Mouse (Mus musculus) neural tube, embryonic 15.5 days (tissue): ENCODE data around the gene March4. TPM values are rescaled to one million over a fixed set of nuclear protein-coding genes. Genes with fewer than 3 reads are reported as not detected.

ENCODE experiments used
- ATAC-seq: fragments of 200-750 bp; cut with Nextera tagmentation; 2 replicates; pipeline ENCODE4 v1.8.0; 2017; ENCODE audit warnings: mild to moderate bottlenecking, moderate TSS enrichment, moderate library complexity; ENCODE audit not compliant: low FRiP score
- H3K27ac ChIP-seq: fragments of 300-500 bp; sonication (generic); replicated peaks from 2 replicates; pipeline ENCODE4 v1.5.1; 2015; ENCODE audit warnings: mild to moderate bottlenecking, inconsistent platforms
- H3K27me3 ChIP-seq: fragments of 300-500 bp; sonication (generic); replicated peaks from 2 replicates; pipeline ENCODE4 v1.6.1; 2015; ENCODE audit warnings: inconsistent platforms
- H3K36me3 ChIP-seq: fragments of 300-500 bp; sonication (generic); 2 replicates; pipeline ENCODE4 v1.6.1; 2015; ENCODE audit warnings: inconsistent platforms
- H3K4me1 ChIP-seq: fragments of 300-500 bp; sonication (generic); 2 replicates; pipeline ENCODE4 v1.6.1; 2015; ENCODE audit warnings: inconsistent platforms
- H3K4me2 ChIP-seq: fragments of 300-500 bp; sonication (generic); 2 replicates; pipeline ENCODE4 v1.6.1; 2015; ENCODE audit warnings: inconsistent platforms, mild to moderate bottlenecking, moderate library complexity
- H3K4me3 ChIP-seq: fragments of 300-500 bp; sonication (generic); replicated peaks from 2 replicates; pipeline ENCODE4 v1.5.1; 2015; ENCODE audit warnings: mild to moderate bottlenecking, inconsistent platforms
- H3K9ac ChIP-seq: fragments of 300-500 bp; sonication (generic); replicated peaks from 2 replicates; pipeline ENCODE4 v1.6.1; 2015; ENCODE audit warnings: mild to moderate bottlenecking, inconsistent platforms
- H3K9me3 ChIP-seq: fragments of 300-500 bp; sonication (generic); replicated peaks from 2 replicates; pipeline ENCODE4 v1.6.1; 2016; ENCODE audit warnings: inconsistent platforms
- WGBS: fragments of 180-500 bp; shearing (Covaris S2); methylation state at CpG from one replicate; pipeline ENCODE4 v1.1.7; 2015; ENCODE audit warnings: mixed read lengths; 5-methylcytosine and 5-hydroxymethylcytosine counted together
- polyA plus RNA-seq: library from polyadenylated mRNA; unstranded; fragments of >200 nt; fragmentation: Nextera tagmentation; extraction: Ambion mirVana; gene quantifications from 2 replicates; pipeline ENCODE4 v1.2.1, GENCODE M21; 2015

March4 gene
- polyA plus RNA-seq, 1 experiment from 2014 or later, result 9.6 TPM

GRCm38 (mm10) chr1:72436967-72437366 is 99.8 kb downstream of the March4 start:
- no peak for ATAC-seq
- H3K4me1 ChIP-seq, result 0 out of 2 replicates have a peak, but pooled peaks cover 9% of the 10 kb centered on the region

GRCm38 (mm10) chr1:72434510-72434909 is 102.2 kb downstream of the March4 start:
- ATAC-seq, result no peak
- no peak overlapping the region for H3K4me2 ChIP-seq
- H3K36me3 ChIP-seq, result no peaks in the 10 kb centered on the region
- no peaks in the 10 kb centered on the region for H3K9me3 ChIP-seq
- 0 out of 2 replicates have a peak, but pooled peaks cover 9% of the 10 kb centered on the region for H3K4me1 ChIP-seq
- H3K27ac ChIP-seq, result no peak overlapping the region
- H3K4me3 ChIP-seq, result no peak overlapping the region
- 43% methylated on average over 3 of the region's 3 CpGs for WGBS
- no peak overlapping the region for H3K9ac ChIP-seq
- H3K27me3 ChIP-seq, result no peaks in the 10 kb centered on the region

More at GRCm38 (mm10) chr1:72436967-72437366, 99.8 kb downstream of the March4 start:
- Histone ChIP-seq H3K4me3 (no peak overlapping the region), H3K27ac (no peak overlapping the region), H3K27me3 (no peaks in the 10 kb centered on the region), H3K4me2 (no peak overlapping the region), H3K9me3 (no peaks in the 10 kb centered on the region), H3K36me3 (no peaks in the 10 kb centered on the region), H3K9ac (no peak overlapping the region)
- WGBS, result 83% methylated on average over 5 of the region's 5 CpGs

GRCm38 (mm10) chr1:72432579-72432978 is 104.2 kb downstream of the March4 start:
- peaks cover 9% of the 10 kb centered on the region for H3K36me3 ChIP-seq
- no peaks in the 10 kb centered on the region for H3K9me3 ChIP-seq
- H3K4me1 ChIP-seq, result 0 out of 2 replicates have a peak, but pooled peaks cover 5% of the 10 kb centered on the region
- no peak overlapping the region for H3K4me3 ChIP-seq
- H3K27ac ChIP-seq, result no peak overlapping the region
- 100% methylated on average over 1 of the region's 1 CpGs for WGBS
- H3K9ac ChIP-seq, result no peak overlapping the region
- H3K27me3 ChIP-seq, result no peaks in the 10 kb centered on the region
- H3K4me2 ChIP-seq, result no peak overlapping the region
- no peak for ATAC-seq

- Histone ChIP-seq H3K4me2 (no peak overlapping the region), H3K9ac (no peak overlapping the region), H3K9me3 (no peaks in the 10 kb centered on the region), H3K36me3 (peaks cover 9% of the 10 kb centered on the region), H3K4me3 (no peak overlapping the region), H3K27ac (no peak overlapping the region), H3K27me3 (no peaks in the 10 kb centered on the region), H3K4me1 (0 out of 2 replicates have a peak, but pooled peaks cover 5% of the 10 kb centered on the region)
- WGBS, result 82% methylated on average over 7 of the region's 7 CpGs
- no peak for ATAC-seq
Observed at GRCm38 (mm10) chr1:72429107-72429807, 107.5 kb downstream of the March4 start.

- no peak overlapping the region for H3K27ac ChIP-seq
- H3K4me2 ChIP-seq, result no peak overlapping the region
- H3K4me3 ChIP-seq, result no peak overlapping the region
- no peak overlapping the region for H3K9ac ChIP-seq
- 92% methylated on average over 8 of the region's 8 CpGs for WGBS
- no peak for ATAC-seq
- H3K27me3 ChIP-seq, result no peaks in the 10 kb centered on the region
- 0 out of 2 replicates have a peak, but pooled peaks cover 4% of the 10 kb centered on the region for H3K4me1 ChIP-seq
- H3K9me3 ChIP-seq, result no peaks in the 10 kb centered on the region
- H3K36me3 ChIP-seq, result peaks cover 9% of the 10 kb centered on the region
Observed at GRCm38 (mm10) chr1:72428526-72428925, 108.2 kb downstream of the March4 start.

GRCm38 (mm10) chr1:72426456-72426855 is 110.3 kb downstream of the March4 start:
- no peak overlapping the region for H3K27ac ChIP-seq
- H3K36me3 ChIP-seq, result peaks cover 9% of the 10 kb centered on the region
- no peak overlapping the region for H3K4me3 ChIP-seq
- 86% methylated on average over 4 of the region's 4 CpGs for WGBS
- H3K27me3 ChIP-seq, result no peaks in the 10 kb centered on the region
- H3K4me2 ChIP-seq, result no peak overlapping the region
- no peak overlapping the region for H3K9ac ChIP-seq
- no peak for ATAC-seq
- no peaks in the 10 kb centered on the region for H3K9me3 ChIP-seq
- H3K4me1 ChIP-seq, result no peaks in the 10 kb centered on the region

- WGBS, result 91% methylated on average over 4 of the region's 4 CpGs
- Histone ChIP-seq H3K9ac (no peak overlapping the region), H3K36me3 (no peaks in the 10 kb centered on the region), H3K27ac (no peak overlapping the region), H3K4me1 (no peaks in the 10 kb centered on the region), H3K9me3 (no peaks in the 10 kb centered on the region), H3K27me3 (no peaks in the 10 kb centered on the region), H3K4me2 (no peak overlapping the region), H3K4me3 (no peak overlapping the region)
- no peak for ATAC-seq
Observed at GRCm38 (mm10) chr1:72422121-72422520, 114.6 kb downstream of the March4 start.

GRCm38 (mm10) chr1:72420220-72420619 is 116.5 kb downstream of the March4 start:
- Histone ChIP-seq H3K4me3 (no peak overlapping the region), H3K27me3 (no peaks in the 10 kb centered on the region), H3K36me3 (no peaks in the 10 kb centered on the region), H3K4me2 (no peak overlapping the region), H3K4me1 (no peaks in the 10 kb centered on the region), H3K9ac (no peak overlapping the region), H3K27ac (no peak overlapping the region), H3K9me3 (no peaks in the 10 kb centered on the region)
- ATAC-seq, result no peak
- 64% methylated on average over 2 of the region's 2 CpGs for WGBS

GRCm38 (mm10) chr1:72418744-72419655 is 117.7 kb downstream of the March4 start:
- Histone ChIP-seq H3K9me3 (no peaks in the 10 kb centered on the region), H3K9ac (no peak overlapping the region), H3K27me3 (no peaks in the 10 kb centered on the region), H3K36me3 (no peaks in the 10 kb centered on the region), H3K4me3 (no peak overlapping the region), H3K27ac (no peak overlapping the region), H3K4me1 (peaks cover 10% of the 10 kb centered on the region), H3K4me2 (no peak overlapping the region)
- 58% methylated on average over 8 of the region's 8 CpGs for WGBS
- no peak for ATAC-seq

GRCm38 (mm10) chr1:72414561-72415253 is 122.0 kb downstream of the March4 start:
- WGBS, result 21% methylated on average over 8 of the region's 8 CpGs
- peak; percentile 46; the same call in 1 of the 2 replicates for ATAC-seq
- Histone ChIP-seq H3K4me3 (no peak overlapping the region), H3K27me3 (no peaks in the 10 kb centered on the region), H3K4me1 (peaks cover 16% of the 10 kb centered on the region), H3K27ac (peak overlapping the region; percentile 66), H3K36me3 (no peaks in the 10 kb centered on the region), H3K9me3 (no peaks in the 10 kb centered on the region), H3K9ac (no peak overlapping the region), H3K4me2 (0 out of 2 replicates have a peak overlapping the region, but pooled peaks have one; percentile 13)

- peak; percentile 40; the same call in 1 of the 2 replicates for ATAC-seq
- Histone ChIP-seq H3K9ac (no peak overlapping the region), H3K27ac (peak overlapping the region; percentile 66)
Observed at GRCm38 (mm10) chr1:72414133-72414532, 122.6 kb downstream of the March4 start.

More at GRCm38 (mm10) chr1:72414133-72414532, 122.6 kb downstream of the March4 start:
- 17% methylated on average over 8 of the region's 8 CpGs for WGBS
- no peaks in the 10 kb centered on the region for H3K27me3 ChIP-seq
- H3K36me3 ChIP-seq, result no peaks in the 10 kb centered on the region
- H3K4me2 ChIP-seq, result 0 out of 2 replicates have a peak overlapping the region, but pooled peaks have one; percentile 13
- H3K4me3 ChIP-seq, result no peak overlapping the region
- H3K9me3 ChIP-seq, result no peaks in the 10 kb centered on the region
- H3K4me1 ChIP-seq, result peaks cover 16% of the 10 kb centered on the region
